Mouse (Mus musculus): ENCODE measurements around the gene Ppp1r15b. TPM values are rescaled to one million over a fixed set of nuclear protein-coding genes. Genes with fewer than 3 reads are reported as not detected.

The Ppp1r15b gene
- total RNA-seq, 2 experiments from 2014 or later = 43.6 to 44.1 TPM

DNA sequence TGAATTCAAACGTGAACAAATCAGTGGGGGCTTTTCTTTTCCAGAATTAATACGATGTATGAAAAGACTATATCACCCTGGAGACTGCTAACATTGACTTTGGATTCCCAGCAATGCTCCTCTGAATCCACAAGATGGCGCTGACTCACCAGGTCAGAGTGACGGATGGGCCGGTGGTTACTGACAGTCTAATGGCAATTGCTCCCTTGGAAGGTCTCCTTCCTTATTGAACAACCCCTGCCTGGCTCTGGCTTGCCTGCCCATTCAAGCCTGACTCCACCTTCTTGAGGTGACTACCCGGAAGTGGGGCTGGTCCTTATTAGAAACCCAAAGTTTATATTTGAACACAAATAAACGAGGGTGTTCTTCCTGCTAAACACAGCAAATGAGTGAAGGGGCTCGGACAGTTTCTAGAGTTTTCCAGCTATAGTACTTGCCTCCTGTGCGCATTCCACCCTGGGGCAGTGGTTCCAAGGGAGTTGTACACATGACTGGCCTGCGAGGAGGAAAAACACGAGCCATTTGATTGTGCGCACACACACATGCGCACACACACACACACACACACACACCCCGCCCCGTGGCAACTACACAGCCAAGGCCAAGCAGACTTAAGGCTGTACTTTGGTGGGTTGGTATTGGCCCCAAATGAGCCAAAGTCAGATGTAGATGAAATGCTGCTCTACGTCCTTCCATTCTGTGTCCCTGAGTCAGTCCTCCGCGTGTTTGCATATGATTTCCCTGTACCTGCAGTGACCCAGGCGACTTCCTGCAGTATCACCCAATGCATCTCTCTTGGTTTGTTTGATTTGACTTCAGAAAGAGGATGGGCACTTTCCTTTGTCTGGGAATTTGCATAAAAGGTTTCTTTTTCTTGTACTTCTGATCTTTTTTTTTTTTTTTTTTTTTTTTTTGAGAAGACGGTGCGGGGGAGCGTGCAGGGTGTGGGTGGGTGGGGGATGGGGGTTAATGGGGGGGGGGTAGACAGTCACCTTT, 15.4 kb downstream of the Ppp1r15b start:
- intact Hi-C loops (cut with DNase I) = loop anchor here (5.0 kb wide), 1 partner anchor 466 kb away; the partner anchor contains the start of gene Snrpe
- DNase-seq (ENCODE audit: extremely low spot score in 1 of 2, low spot score in 2 of 2) = peak; percentile 53 to 55

DNA sequence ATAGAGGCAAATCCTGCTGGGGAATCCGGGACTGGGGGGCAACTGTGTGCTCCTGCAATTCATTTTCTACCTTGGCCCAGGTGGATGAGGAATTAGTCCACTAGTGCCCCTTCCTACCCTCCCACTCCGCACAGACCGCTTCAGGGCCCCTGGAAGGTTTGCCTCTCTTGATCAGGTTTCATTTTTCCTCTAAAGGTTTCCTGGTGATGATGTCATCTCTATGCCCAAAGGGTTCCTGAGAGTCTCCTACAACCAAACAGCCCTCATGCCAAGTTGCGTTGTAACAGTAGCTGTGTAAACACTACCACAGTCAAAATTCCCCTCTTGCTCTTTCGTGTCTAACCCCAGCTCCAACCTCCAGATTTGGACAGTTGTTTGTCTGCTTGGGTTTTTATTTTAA, 16.4 kb downstream of the Ppp1r15b start:
- DNase-seq (ENCODE audit: extremely low spot score in 1 of 2, low spot score in 2 of 2) = no peak
- intact Hi-C loops (cut with DNase I) = loop anchor here (5.0 kb wide), 1 partner anchor 465 kb away; the partner anchor contains the start of gene Snrpe

DNA sequence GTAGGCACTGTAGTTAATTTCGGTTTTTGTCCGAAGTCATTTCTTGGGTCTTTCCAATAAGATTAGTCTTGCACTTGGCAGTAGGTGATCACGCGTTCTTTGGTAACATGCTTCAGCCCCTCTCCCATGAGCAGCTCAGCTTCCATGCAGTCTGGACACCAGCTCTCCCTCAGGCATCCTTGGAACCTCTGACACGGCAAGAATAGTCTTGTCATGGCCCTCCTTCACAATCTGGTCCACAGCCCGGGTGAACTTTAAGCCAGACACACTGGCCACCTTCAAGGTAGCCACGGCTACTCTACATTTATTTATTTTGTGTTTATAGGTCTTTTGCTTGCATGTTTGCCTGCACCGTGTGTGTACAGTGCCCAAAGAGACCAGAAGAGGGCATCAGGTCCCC, 17.2 kb downstream of the Ppp1r15b start:
- DNase-seq (ENCODE audit: extremely low spot score in 1 of 2, low spot score in 2 of 2) = no peak
- intact Hi-C loops (cut with DNase I) = loop anchor here (5.0 kb wide), 1 partner anchor 464 kb away; the partner anchor contains the start of gene Snrpe

DNA sequence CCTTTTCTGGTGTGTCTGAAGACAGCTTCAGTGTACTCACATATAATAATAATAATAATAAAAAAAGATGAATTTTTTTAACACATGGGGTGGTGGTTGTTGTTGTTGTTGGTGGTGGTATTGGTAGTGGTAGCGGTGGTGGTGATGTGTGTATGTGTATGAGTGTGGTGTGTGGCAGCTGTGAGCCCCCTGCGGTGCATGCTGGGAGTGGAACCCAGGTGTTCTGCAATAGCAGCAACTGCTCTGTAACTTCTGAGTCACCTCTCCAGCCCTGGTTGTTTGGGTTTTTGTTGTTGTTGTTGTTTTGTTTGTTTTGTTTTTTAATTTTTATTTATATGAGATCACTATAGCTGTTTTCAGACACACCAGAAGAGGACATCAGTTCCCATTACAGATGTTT, 19.6 kb downstream of the Ppp1r15b start:
- DNase-seq (ENCODE audit: extremely low spot score in 1 of 2, low spot score in 2 of 2) = no peak
- intact Hi-C loops (cut with DNase I) = no loop called here

DNA sequence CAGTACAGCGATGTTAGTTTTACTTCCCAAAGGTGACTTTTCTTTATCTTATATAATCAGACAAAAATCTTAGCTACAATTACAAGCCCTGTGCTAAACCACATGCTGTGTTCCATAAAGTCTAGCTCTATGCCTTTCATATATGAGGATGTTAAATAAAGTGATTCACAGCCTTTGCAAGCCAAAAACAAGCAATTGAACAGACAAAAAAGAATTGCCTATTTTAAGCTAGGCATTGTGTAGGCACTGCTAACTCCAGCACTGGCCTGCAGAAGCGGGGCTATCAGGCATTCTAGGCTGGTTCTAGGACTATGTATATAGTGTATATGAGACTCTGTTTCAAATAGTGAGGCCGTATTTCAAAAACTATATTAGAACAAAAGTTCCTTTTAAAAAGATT, 21.3 kb downstream of the Ppp1r15b start:
- intact Hi-C loops (cut with DNase I) = no loop called here
- DNase-seq (ENCODE audit: extremely low spot score in 1 of 2, low spot score in 2 of 2) = no peak

DNA sequence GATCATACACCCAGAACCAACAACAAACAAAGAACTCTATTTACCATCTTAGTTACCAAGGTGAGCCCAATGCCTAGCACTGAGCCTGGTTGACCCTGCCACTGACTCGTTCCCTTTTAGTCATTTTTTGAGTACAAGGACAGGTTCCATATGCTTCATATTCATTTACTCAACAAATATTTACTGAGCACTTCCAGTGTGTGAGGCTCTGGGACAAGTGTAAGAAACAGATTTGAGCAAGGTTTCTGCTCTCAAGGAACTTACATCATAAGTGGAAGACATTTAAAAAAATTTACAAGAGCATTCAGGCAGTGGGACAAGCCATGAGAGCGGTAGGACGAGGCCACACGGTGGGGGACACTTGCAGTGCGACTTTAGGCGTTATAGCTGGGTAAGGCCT, 24.3 kb downstream of the Ppp1r15b start:
- intact Hi-C loops (cut with DNase I) = no loop called here
- DNase-seq (ENCODE audit: extremely low spot score in 1 of 2, low spot score in 2 of 2) = no peak

DNA sequence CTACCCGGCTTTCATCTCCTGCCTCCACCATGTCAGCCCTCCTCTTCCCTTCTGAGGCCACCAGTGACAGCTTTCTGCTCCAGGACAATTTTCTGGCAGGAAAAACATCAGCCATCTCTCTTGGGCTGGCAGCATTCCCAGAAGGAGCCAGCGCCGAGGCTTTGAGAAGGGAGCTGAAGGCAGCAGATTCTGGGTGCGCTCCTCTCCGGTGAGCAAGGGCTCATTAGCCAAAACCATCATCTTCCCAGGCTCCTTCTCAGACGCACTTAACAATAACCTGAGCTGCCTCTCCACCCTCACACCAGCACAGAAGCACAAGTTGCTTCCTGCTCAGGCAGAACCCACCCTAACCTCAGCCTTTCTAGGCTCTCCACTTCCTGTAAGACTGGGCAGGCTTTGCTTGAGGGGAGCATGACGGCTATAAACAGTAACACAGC, 28.2 kb downstream of the Ppp1r15b start:
- peak; percentile 59 to 64 for DNase-seq (ENCODE audit: extremely low spot score in 1 of 2, low spot score in 2 of 2)
- intact Hi-C loops (cut with DNase I) = no loop called here

DNA sequence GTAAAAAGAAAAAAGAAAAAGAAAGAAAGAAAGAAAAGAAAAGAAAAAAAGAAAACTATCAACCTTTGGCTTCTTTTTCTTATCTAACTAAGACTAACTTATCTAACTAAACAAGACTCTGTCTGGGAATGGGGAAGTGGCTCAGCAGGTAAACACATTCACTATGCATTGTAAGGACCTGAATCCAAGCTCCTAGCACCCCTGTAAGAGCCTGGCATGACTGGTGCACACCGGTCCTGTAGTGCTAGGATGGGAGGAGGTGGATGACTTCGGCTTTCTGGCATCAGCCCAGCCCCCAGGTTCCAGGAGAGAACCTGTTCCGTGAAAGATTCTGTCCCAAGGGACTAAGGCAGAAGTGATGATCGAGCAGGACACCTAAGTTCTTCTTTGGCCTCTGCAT, 30.6 kb downstream of the Ppp1r15b start:
- intact Hi-C loops (cut with DNase I) = no loop called here
- no peak for DNase-seq (ENCODE audit: extremely low spot score in 1 of 2, low spot score in 2 of 2)

DNA sequence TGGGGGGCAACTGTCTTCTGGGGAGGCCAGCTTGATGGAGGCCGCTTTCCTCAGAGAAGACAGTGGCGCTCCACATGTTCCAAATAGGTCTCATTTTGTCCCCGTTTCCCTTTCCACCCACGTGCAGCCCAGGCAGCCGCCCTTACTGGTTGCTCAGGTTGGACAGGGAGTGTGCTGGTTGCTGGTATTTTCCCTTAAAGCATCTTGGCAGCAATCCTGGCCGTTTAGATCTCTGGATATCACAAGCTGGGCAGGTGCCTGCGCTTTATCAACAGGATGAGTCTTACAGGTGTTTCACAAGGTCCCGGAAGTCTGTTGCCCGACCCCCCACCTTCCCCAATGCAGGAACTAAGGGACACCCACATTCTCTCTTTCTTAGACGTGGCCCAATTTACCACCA, 31.1 kb downstream of the Ppp1r15b start:
- DNase-seq (ENCODE audit: extremely low spot score in 1 of 2, low spot score in 2 of 2) = no peak
- intact Hi-C loops (cut with DNase I) = no loop called here

DNA sequence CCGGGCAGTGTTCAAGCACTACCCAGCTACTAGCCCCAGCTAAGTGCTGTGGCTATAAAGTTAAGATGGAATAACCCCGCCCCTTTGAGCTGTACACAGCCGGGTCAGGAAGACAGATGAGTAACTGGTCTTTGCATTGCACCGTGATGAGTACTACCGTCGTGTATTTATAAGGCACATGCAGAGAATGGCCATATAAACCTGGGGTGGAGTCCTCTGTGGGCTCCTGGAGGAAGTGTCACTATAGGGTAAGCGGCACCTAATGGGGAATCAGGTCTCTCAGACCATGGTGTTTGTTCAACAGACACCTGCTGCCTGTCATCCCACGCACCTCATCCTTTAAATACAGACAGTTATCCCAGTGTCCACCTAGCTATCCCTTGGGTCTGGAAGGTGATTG, 32.0 kb downstream of the Ppp1r15b start:
- DNase-seq (ENCODE audit: extremely low spot score in 1 of 2, low spot score in 2 of 2) = no peak
- intact Hi-C loops (cut with DNase I) = no loop called here

DNA sequence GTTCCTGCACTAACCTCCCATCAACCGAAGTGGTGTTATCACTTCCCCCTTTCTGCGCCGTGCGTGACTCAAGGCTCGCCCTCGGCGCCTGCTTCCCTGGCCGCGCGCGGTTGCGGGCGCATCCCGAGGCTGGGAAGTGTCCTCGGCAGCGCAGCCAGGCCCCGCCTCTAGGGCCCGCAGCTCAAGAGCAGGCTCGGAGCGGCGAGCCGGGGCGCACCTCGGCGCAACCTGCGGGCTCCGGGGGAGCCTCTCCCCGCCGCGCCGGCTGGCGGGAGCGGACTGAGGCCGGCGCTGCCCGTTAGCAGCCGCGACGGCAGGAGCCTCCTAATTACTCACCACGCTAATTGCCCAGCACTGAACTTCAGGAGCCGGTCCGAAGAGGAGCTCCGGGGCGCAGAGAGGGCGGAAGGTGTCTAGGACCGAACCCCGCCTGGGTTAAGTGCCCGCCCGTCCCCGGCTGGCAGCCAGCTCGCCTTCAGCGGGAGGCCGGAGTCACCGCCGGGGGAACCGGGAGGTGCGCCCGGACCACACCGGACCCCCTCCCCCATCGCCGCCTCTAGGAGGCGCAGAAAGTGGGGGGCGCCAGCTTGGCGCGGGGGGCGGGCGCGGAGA, 33.0 kb downstream of the Ppp1r15b start, which contains the start of gene Plekha6:
TSS of gene Plekha6 (plus strand) at position 391 of the 612 bp plus-strand sequence.
- DNase-seq (ENCODE audit: extremely low spot score in 1 of 2, low spot score in 2 of 2) = peak in 1 of 2 experiments; percentile 52
- intact Hi-C loops (cut with DNase I) = no loop called here

DNA sequence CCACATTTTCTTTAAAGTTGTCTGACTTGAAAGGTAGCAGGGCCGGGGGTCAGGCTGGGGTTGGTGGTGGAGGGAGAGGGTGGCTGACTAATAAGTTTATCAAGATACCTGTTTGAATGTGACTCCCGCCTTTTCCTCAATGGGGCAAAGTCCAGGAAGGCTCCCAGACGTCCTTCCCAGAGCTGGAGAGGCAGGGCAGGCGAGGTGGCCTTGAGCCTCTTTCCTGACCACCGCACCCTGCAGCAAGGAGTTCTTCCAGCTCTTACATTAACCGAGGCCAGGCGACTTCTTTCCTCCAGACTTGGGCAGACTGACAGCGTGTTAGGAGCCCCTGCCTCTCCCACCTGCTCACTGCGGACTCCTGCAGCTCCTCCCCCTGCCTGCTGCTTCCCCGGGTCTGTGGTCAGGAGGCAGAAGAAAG, 33.7 kb downstream of the Ppp1r15b start:
- DNase-seq (ENCODE audit: extremely low spot score in 1 of 2, low spot score in 2 of 2) = no peak
- intact Hi-C loops (cut with DNase I) = no loop called here

DNA sequence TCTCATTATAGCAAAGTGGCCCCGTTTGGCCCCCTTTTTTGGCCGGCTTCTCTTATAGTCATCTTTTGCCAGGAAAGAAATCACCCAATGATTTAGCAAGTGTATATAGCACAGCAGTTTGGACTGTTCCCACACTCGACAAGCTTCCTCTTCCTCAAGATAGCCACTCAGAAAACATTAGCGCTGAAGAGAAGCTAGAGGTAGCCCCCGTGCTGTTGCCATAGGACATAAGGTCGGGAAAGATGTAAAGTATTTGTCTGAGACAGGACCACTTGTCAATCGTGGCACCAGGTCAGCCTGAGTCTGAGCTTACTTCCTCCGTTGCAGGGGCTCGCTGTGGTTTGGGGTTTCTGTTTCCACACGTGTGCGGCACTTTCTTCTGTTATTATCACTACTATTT, 34.2 kb downstream of the Ppp1r15b start:
- intact Hi-C loops (cut with DNase I) = no loop called here
- no peak for DNase-seq (ENCODE audit: extremely low spot score in 1 of 2, low spot score in 2 of 2)

DNA sequence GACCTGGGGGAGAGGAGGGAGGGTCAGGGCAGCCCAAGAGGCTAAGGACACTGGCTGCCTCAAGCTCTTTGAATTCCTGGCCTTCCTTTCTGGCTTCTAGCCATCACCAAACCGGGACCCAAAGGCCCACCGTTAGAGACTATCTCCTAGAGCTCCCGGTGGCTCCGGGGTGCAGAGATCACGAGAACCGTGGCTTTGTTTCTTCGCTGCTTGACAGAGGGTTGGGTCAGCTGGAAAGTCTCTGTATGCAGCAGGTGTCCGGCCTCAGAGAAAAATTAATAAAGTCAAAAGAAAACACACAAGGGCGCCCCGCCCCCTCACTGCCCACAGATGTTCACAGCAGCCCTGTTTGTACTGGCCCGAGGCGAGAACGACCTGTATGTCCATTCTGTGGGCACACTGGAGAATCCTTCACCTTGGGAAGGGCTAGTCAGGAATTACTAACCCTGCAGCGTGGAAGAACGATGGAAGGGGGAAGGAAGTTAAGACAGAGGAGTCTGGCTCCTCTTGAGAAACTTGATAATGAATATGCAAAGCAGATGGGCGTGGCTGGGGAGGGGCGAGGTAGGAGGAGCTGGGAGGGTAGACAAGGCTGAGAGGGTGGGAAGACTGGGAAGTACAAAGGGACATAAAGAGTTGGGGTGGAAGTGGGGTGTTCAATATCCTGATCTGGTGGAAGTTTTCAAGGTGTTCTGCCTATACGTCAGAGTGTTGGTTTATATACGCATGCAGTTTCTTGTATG, 37.5 kb downstream of the Ppp1r15b start:
- intact Hi-C loops (cut with DNase I) = no loop called here

DNA sequence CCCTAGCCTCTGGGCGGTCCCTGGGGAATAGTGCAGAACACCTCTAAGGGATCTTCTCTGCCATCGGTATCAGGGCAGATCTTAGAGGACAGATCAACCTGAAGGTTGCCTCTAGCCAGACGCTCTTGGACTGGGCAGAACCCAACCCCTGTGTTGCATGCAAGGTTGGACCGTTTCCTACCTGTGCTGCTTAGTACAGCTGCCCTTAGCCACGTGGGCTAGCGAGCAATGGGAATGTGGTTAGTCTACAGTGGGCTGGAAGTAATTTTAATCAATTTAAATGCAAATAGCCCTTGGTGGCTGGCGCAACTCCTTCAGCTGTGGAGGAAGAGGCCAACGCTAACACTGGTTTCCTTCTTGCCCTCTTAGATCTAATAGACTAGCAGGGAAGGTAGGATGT, 39.3 kb downstream of the Ppp1r15b start:
- intact Hi-C loops (cut with DNase I) = loop anchor here (10.0 kb wide), 1 partner anchor 435 kb away; no protein-coding TSS in a partner anchor
- DNase-seq (ENCODE audit: extremely low spot score in 1 of 2, low spot score in 2 of 2) = no peak

More for the DNA sequence above, 37.5 kb downstream of the Ppp1r15b start:
- no peak for DNase-seq (ENCODE audit: extremely low spot score in 1 of 2, low spot score in 2 of 2)

DNA sequence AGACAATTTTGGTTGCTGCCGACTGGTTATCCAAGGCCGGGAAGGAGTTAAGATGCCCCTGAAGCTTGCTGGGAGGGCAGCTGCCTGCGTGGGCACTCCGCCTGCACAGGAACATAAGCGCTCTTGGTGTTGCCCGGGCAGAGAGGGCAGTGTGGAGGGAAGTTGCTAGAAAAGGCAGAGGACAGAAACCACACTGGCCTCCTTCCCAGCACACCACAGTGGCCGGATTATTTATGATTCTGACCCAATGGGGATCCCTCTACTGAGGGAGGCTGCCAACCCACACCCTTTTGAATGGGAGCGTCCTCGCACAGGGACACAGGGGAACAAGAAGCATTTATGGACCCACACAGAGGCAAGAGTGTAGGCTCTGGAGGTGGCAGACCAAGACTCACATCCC, 40.4 kb downstream of the Ppp1r15b start:
- intact Hi-C loops (cut with DNase I) = loop anchor here (10.0 kb wide), 1 partner anchor 433 kb away; no protein-coding TSS in a partner anchor
- no peak for DNase-seq (ENCODE audit: extremely low spot score in 1 of 2, low spot score in 2 of 2)

DNA sequence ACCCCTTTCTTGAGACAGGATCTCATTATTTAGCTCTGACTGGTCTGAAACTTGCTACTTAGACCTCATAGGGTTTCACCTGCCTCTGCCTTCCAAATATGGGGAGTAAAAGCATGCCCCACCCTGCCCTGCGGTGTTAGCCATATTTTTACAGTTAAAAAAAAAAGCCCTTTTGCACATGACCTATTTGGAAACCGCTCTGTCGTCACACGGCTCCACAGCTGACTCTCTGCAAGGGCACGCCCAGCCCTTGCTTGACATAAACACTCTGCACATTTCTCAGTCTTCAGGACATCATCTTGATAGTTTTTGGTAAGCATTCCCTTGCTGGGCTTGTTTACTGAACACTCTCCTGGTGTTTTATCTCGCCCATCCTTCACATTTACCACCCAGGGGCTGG, 44.2 kb downstream of the Ppp1r15b start:
- intact Hi-C loops (cut with DNase I) = loop anchor here (10.0 kb wide), 1 partner anchor 430 kb away; no protein-coding TSS in a partner anchor
- no peak for DNase-seq (ENCODE audit: extremely low spot score in 1 of 2, low spot score in 2 of 2)

DNA sequence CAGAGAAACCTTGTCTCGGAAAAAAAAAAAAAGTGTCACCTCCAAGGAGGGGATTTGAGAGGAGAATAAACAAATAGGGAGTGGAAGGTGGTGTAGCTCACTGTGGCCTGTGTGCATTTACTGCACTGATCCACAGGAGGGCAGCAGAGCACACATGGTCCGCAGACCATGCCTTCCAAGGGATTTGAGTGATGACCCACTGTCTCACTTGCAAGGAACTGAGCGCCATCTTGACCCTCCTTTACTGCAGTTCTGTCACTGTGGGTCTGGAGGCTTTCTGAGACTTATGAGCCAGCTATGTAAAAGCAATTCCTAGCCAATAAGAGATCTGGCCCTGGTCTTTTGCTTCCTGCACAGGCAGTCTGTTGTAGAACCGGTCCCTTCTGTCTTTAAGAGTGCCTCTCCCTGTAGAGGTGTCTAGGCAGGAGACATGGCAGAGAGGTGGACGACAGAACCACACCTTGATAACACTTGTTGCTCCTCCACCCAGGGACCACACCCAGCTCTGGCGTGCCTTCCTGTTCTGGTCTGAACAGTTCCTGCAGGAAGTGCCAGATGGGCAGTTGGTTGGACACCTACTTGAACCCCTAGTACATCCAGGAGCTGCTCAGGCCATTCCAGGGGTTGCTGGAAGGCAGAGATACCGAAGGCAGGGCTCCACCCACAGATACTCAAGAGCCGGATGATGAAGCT, 46.7 kb downstream of the Ppp1r15b start:
- intact Hi-C loops (cut with DNase I) = loop anchor here (2.0 to 10.0 kb wide), 3 partner anchors 129 to 427 kb away; partner anchors contain the start of gene Ren1
- peak in 1 of 2 experiments; percentile 66 for DNase-seq (ENCODE audit: extremely low spot score in 1 of 2, low spot score in 2 of 2)

All from left cerebral cortex, postnatal 10 days (tissue).